In the genomic region with DNA sequence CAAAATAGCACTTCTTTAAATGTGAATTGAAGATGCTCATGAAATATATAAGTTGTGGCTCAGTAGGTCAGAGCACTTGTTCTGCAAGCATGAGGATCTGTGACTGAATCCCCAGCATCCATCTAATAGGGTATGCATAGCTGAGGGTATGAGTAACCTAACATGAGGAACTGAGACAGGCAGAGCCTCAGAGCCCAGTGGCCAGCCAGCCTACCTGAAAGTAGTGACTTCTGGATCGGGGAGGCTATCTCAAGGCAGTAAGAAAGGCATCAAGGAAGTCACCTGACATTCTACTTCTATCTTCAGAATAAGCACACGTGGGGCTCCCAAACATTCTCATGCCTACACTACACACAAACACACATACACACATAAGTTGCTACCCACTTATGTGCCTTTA, we compare ENCODE assay signal across 18 mouse cellular contexts. TPM values are rescaled to one million over a fixed set of nuclear protein-coding genes. Genes with fewer than 3 reads are reported as not detected.
DNase-seq lines count a peak whose midpoint lies in the region; ATAC-seq and TF ChIP-seq lines count a peak whose summit lies in the region.
"Had no signal": no experiment of that assay in that cellular context is flagged by ENCODE, and none has a peak within 500 bp of the region (broad histone marks: within the 10 kb centered on the region; RNA-seq: fewer than 3 reads in every experiment).

No protein-coding gene starts in this region.

- H3K9ac ChIP-seq in forebrain, embryonic 13.5 days = no peak overlapping the region
- H3K9ac ChIP-seq in neural tube, embryonic 15.5 days (replicated peaks) = no peak overlapping the region
- H3K9ac ChIP-seq: liver, embryonic 12.5 days had no signal

- no peaks in the 10 kb centered on the region for H3K9me3 ChIP-seq in forebrain, embryonic 13.5 days (replicated peaks)
- H3K9me3 ChIP-seq in forebrain, embryonic 10.5 days = no peaks in the 10 kb centered on the region
- no peaks in the 10 kb centered on the region for H3K9me3 ChIP-seq in neural tube, embryonic 15.5 days (replicated peaks)
- H3K9me3 ChIP-seq: liver, embryonic 12.5 days had no signal

- TF ChIP-seq POLR2A in lung, adult 2 months (IDR thresholded peaks at IDR 0.05; ENCODE audit: borderline replicate concordance, extremely low read depth, low read depth, low read length) = no peak
- TF ChIP-seq POLR2A in bone marrow macrophage, adult 2 months (IDR thresholded peaks at IDR 0.05; ENCODE audit: borderline replicate concordance, low read depth, low read length) = no peak

- H3K4me2 ChIP-seq in forebrain, embryonic 13.5 days = peak overlapping the region; percentile 19; the same call in 1 of the 2 replicates
- peak overlapping the region; percentile 11; the same call in 1 of the 2 replicates for H3K4me2 ChIP-seq in neural tube, embryonic 15.5 days
- H3K4me2 ChIP-seq: liver, embryonic 12.5 days had no signal

- H3K4me3 ChIP-seq in forebrain, embryonic 13.5 days = no peak overlapping the region
- H3K4me3 ChIP-seq in forebrain, embryonic 10.5 days = no peak overlapping the region
- H3K4me3 ChIP-seq in lung, adult 2 months (replicated peaks; ENCODE audit: extremely low read depth, low read depth, low read length) = peak overlapping the region; percentile 4
- H3K4me3 ChIP-seq in bone marrow macrophage, adult 2 months (ENCODE audit: insufficient read depth, low read length) = peak overlapping the region; percentile 8
- no peak overlapping the region for H3K4me3 ChIP-seq in neural tube, embryonic 15.5 days (replicated peaks)
- H3K4me3 ChIP-seq: erythroblast, embryonic 14.5 days; heart, adult 2 months; layer of hippocampus, adult 2 months; liver, embryonic 12.5 days; myocyte had no signal

- WGBS in forebrain, embryonic 13.5 days = 97% methylated on average over 2 of the region's 2 CpGs
- 92% methylated on average over 2 of the region's 2 CpGs for whole genome bisulfite sequencing in forebrain, embryonic 10.5 days
- 56% methylated on average over 2 of the region's 2 CpGs for WGBS in lung, adult 2 months
- 98% methylated on average over 2 of the region's 2 CpGs for WGBS in neural tube, embryonic 15.5 days

- H3K27me3 ChIP-seq in forebrain, embryonic 13.5 days = no peaks in the 10 kb centered on the region
- peaks cover 6% of the 10 kb centered on the region for H3K27me3 ChIP-seq in forebrain, embryonic 10.5 days (ENCODE audit: poor library complexity, severe bottlenecking)
- no peaks in the 10 kb centered on the region for H3K27me3 ChIP-seq in neural tube, embryonic 15.5 days (replicated peaks)

- DNase-seq in forebrain, embryonic 10.5 days (ENCODE audit: extremely low spot score, low spot score) = no peak
- DNase-seq in lung, adult 2 months = no peak
- no peak for DNase-seq in lung, postnatal 4 days
- DNase-seq in left cerebral cortex, postnatal 10 days (ENCODE audit: extremely low spot score in 1 of 2, low spot score in 2 of 2) = no peak
- DNase-seq: cerebellum, adult 9-10 months; embryo, embryonic 11 days; heart, adult 2 months; heart, postnatal 14 days; kidney, adult 9 months; thymus, postnatal 25 days had no signal

- H3K4me1 ChIP-seq in forebrain, embryonic 13.5 days = peaks cover 24% of the 10 kb centered on the region
- H3K4me1 ChIP-seq in forebrain, embryonic 10.5 days = peaks cover 40% of the 10 kb centered on the region
- H3K4me1 ChIP-seq in lung, adult 2 months (ENCODE audit: control insufficient read depth, insufficient read depth, low read length) = peaks cover 7% of the 10 kb centered on the region; the same call in 1 of the 2 replicates
- H3K4me1 ChIP-seq in bone marrow macrophage, adult 2 months (ENCODE audit: control insufficient read depth, insufficient read depth, low read length) = peaks cover 12% of the 10 kb centered on the region
- H3K4me1 ChIP-seq in neural tube, embryonic 15.5 days = peaks cover 22% of the 10 kb centered on the region

- H3K27ac ChIP-seq in forebrain, embryonic 13.5 days = no peak overlapping the region
- no peak overlapping the region for H3K27ac ChIP-seq in forebrain, embryonic 10.5 days
- no peak overlapping the region for H3K27ac ChIP-seq in bone marrow macrophage, adult 2 months (ENCODE audit: insufficient read depth, low read depth, low read length)
- H3K27ac ChIP-seq in neural tube, embryonic 15.5 days (replicated peaks) = no peak overlapping the region
- H3K27ac ChIP-seq: heart, adult 2 months; layer of hippocampus, adult 2 months; liver, embryonic 12.5 days had no signal

- no peaks in the 10 kb centered on the region for H3K36me3 ChIP-seq in forebrain, embryonic 13.5 days (ENCODE audit: poor library complexity, severe bottlenecking)
- H3K36me3 ChIP-seq in forebrain, embryonic 10.5 days (replicated peaks) = peaks cover 29% of the 10 kb centered on the region
- H3K36me3 ChIP-seq in neural tube, embryonic 15.5 days = no peaks in the 10 kb centered on the region
- H3K36me3 ChIP-seq: liver, embryonic 12.5 days had no signal

- TF ChIP-seq CTCF in lung, adult 2 months (IDR thresholded peaks at IDR 0.05; ENCODE audit: insufficient read depth, low read length) = no peak
- no peak for TF ChIP-seq CTCF in bone marrow macrophage, adult 2 months (IDR thresholded peaks at IDR 0.05; ENCODE audit: low read depth, low read length)

- ATAC-seq in forebrain, embryonic 13.5 days = no peak
- ATAC-seq in neural tube, embryonic 15.5 days (ENCODE audit: low FRiP score) = no peak
- ATAC-seq in erythroid progenitor cell, adult 5-6 weeks (replicated peaks; ENCODE audit: low FRiP score, poor library complexity, severe bottlenecking) = no peak
- ATAC-seq: liver, embryonic 12.5 days had no signal

- intact Hi-C loops in left cerebral cortex, postnatal 10 days (cut with DNase I) = no loop called here

RNA-seq across cellular contexts. Expression of a gene that starts 3.4 kb away (rescaled TPM):
- polyA plus RNA-seq in forebrain, embryonic 13.5 days (2015; fragmentation: Nextera tagmentation; extraction: Ambion mirVana) = 12.9 and 15.1 TPM in 2 replicates
- polyA plus RNA-seq in forebrain, embryonic 10.5 days (2016; fragmentation: Nextera tagmentation; extraction: Ambion mirVana) = 13.7 and 14.9 TPM in 2 replicates
- 9.3 TPM in 2 replicates for polyA plus RNA-seq in lung, adult 2 months (2012; rRNA removed)
- 7.8 and 8.3 TPM in 2 replicates for polyA plus RNA-seq in bone marrow macrophage, adult 2 months (2012; ENCODE audit: insufficient read depth, insufficient read length, missing spikeins)
- polyA plus RNA-seq in neural tube, embryonic 15.5 days (2015; fragmentation: Nextera tagmentation; extraction: Ambion mirVana) = 16.9 and 18.1 TPM in 2 replicates
- 10 to 100 TPM; 12.0 to 13.7 TPM for total RNA-seq in left cerebral cortex, postnatal 10 days (2021)
- 2.5 and 3.4 TPM in 2 replicates for total RNA-seq in erythroid progenitor cell, adult 5-6 weeks (2015; ENCODE audit: low replicate concordance)
- total RNA-seq in erythroid progenitor cell, adult 5-6 weeks (2017; ENCODE audit: low replicate concordance) = 2.1 and 3.6 TPM in 2 replicates
- polyA plus RNA-seq: erythroblast, embryonic 14.5 days had no signal

RNA-seq across cellular contexts. Expression of a gene that starts 3.5 kb away (rescaled TPM):
- polyA plus RNA-seq in forebrain, embryonic 13.5 days (2015; fragmentation: Nextera tagmentation; extraction: Ambion mirVana) = 33.3 and 34.0 TPM in 2 replicates
- polyA plus RNA-seq in forebrain, embryonic 10.5 days (2016; fragmentation: Nextera tagmentation; extraction: Ambion mirVana) = 30.6 and 31.9 TPM in 2 replicates
- 7.0 and 9.2 TPM in 2 replicates for polyA plus RNA-seq in lung, adult 2 months (2012; rRNA removed)
- polyA plus RNA-seq in bone marrow macrophage, adult 2 months (2012; ENCODE audit: insufficient read depth, insufficient read length, missing spikeins) = 14.7 and 18.1 TPM in 2 replicates
- 13.0 and 17.8 TPM in 2 replicates for polyA plus RNA-seq in neural tube, embryonic 15.5 days (2015; fragmentation: Nextera tagmentation; extraction: Ambion mirVana)
- 1 to 10 TPM; 8.2 to 9.5 TPM for total RNA-seq in left cerebral cortex, postnatal 10 days (2021)
- total RNA-seq in erythroid progenitor cell, adult 5-6 weeks (2015; ENCODE audit: low replicate concordance) = not detected in 2 replicates
- total RNA-seq in erythroid progenitor cell, adult 5-6 weeks (2017; ENCODE audit: low replicate concordance) = 2.4 TPM in 1 of 2 replicates, not detected in the other
- polyA plus RNA-seq: erythroblast, embryonic 14.5 days had no signal

Comparison
In these comparisons a context has a peak if more than half of its experiments do, and no peak if none do; other contexts are left out.
1. H3K4me3 ChIP-seq: peak in lung, adult 2 months (single experiment) and bone marrow macrophage, adult 2 months (single experiment); none in forebrain, embryonic 13.5 days (single experiment), forebrain, embryonic 10.5 days (single experiment) and neural tube, embryonic 15.5 days (single experiment).